Mouse (Mus musculus): ENCODE results near the gene Galnt18. TPM values are rescaled to one million over a fixed set of nuclear protein-coding genes. Genes with fewer than 3 reads are reported as not detected.

Galnt18 gene
- polyA plus RNA-seq, 2 experiments: 1.0 to 1.1 TPM

DNA sequence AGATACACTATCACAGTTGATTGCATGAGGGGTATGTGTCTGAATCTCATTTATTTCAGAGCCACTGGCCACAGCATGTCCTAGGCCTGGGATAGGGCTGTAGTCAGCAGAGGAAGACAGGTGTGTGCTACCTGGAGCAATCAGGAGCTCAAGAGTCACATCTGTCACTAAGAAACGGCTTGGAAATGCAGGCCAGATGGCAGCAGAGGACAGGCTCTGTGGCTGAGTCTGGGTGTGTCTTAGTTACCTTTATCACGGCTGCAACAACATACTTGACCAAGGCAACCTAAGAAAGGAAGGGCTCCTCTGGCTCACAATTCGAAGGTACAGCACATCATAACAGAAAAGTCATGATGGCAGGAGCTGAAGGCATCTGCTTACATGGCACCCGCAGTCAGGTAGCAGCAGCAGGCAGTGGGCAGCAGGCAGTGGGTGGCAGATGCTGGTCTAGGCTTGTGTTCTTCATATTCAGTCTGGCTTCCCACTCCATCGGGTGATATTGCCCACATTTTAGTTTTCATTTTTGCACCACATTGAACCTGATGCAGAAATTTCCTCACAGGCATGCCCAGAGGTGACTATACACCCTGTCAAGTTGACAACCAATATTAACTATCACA is 190.2 kb downstream of the Galnt18 start:
- no peak overlapping the region for H3K4me3 ChIP-seq (ENCODE audit: insufficient read depth in 1 of 2, low read depth in 2 of 2, low read length in 2 of 2)
- WGBS (ENCODE audit: insufficient replicate concordance): 42% methylated on average over 5 of the region's 5 CpGs
- H3K9me3 ChIP-seq (ENCODE audit: control insufficient read depth, low read length): no peaks in the 10 kb centered on the region

DNA sequence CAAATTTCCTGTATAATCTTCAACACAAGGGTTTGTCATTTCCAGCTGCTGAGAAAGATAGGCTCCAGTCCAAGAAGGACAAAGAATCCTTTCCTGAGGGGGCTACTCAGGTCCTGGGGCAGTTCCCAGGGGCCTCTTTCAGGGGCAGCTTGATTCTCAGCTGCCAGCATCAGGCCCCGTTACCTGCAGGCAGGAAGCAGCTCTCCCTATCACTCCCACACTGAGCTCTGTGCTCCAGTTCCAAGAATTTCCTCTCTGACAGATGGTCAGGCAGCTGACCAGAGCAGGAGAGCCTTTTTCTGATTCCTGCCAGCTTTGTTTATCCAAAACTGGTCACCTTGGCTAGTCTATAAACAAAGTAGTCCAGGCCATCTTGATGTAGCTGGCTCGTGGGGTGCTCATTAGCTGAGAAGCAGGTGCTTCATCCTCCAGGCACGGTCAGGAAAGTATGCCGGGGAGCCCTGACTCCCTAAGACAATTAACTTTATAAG is 191.4 kb downstream of the Galnt18 start:
- H3K9me3 ChIP-seq (ENCODE audit: control insufficient read depth, low read length): no peaks in the 10 kb centered on the region
- 49% methylated on average over 4 of the region's 4 CpGs for WGBS (ENCODE audit: insufficient replicate concordance)
- no peaks in the 10 kb centered on the region for H3K27me3 ChIP-seq (ENCODE audit: control insufficient read depth, insufficient read depth, low read length)
- no peaks in the 10 kb centered on the region for H3K36me3 ChIP-seq (replicated peaks; ENCODE audit: control insufficient read depth, insufficient read depth, low read depth)
- no peaks in the 10 kb centered on the region for H3K4me1 ChIP-seq (replicated peaks; ENCODE audit: control insufficient read depth in 2 of 2, insufficient read depth in 2 of 2, low read length in 1 of 2)
- DNase-seq (ENCODE audit: low read depth in 3 of 3, low spot score in 3 of 3) (no peak), ATAC-seq (ENCODE audit: insufficient read depth) (no peak)
- H3K4me3 ChIP-seq (ENCODE audit: insufficient read depth in 1 of 2, low read depth in 2 of 2, low read length in 2 of 2): no peak overlapping the region
- H3K9ac ChIP-seq (replicated peaks): no peak overlapping the region
- TF ChIP-seq EP300 (IDR thresholded peaks at IDR 0.05; ENCODE audit: low read depth) (no peak), CTCF (IDR thresholded peaks at IDR 0.05; ENCODE audit: low read depth) (no peak)
- H3K4me2 ChIP-seq (ENCODE audit: low read depth): no peak overlapping the region
- no peak overlapping the region for H3K27ac ChIP-seq

More for the DNA sequence above, 190.2 kb downstream of the Galnt18 start:
- H3K27ac ChIP-seq: no peak overlapping the region
- ATAC-seq (ENCODE audit: insufficient read depth): no peak
- H3K4me2 ChIP-seq (ENCODE audit: low read depth): no peak overlapping the region
- H3K4me1 ChIP-seq (replicated peaks; ENCODE audit: control insufficient read depth in 2 of 2, insufficient read depth in 2 of 2, low read length in 1 of 2): no peaks in the 10 kb centered on the region
- TF ChIP-seq EP300 (IDR thresholded peaks at IDR 0.05; ENCODE audit: low read depth) (no peak), CTCF (IDR thresholded peaks at IDR 0.05; ENCODE audit: low read depth) (peak; percentile 17; the same call in 1 of the 2 replicates)
- H3K27me3 ChIP-seq (ENCODE audit: control insufficient read depth, insufficient read depth, low read length): no peaks in the 10 kb centered on the region
- DNase-seq (ENCODE audit: low read depth in 3 of 3, low spot score in 3 of 3): no peak
- H3K36me3 ChIP-seq (replicated peaks; ENCODE audit: control insufficient read depth, insufficient read depth, low read depth): no peaks in the 10 kb centered on the region
- no peak overlapping the region for H3K9ac ChIP-seq (replicated peaks)

DNA sequence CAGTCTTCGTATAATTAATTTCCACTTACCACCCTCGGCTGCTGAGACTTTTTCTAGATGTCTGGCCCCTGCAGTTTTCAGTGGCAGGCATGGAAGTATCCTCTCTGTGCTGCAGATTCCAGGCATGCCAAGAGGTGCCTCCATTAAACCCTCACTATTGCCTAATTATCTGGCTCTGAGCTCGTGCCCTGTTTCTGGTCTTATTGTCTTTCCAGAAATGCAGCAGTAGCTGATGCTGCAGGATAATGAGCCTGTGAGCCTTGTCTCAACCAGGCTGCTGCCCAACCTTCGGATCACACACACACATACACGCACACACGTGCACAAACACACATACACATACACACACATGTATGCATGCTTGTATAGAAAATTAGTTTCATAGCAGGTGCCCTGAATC is 199.2 kb downstream of the Galnt18 start:
- ATAC-seq (ENCODE audit: insufficient read depth): no peak
- Histone ChIP-seq H3K4me1 (replicated peaks; ENCODE audit: control insufficient read depth in 2 of 2, insufficient read depth in 2 of 2, low read length in 1 of 2) (no peaks in the 10 kb centered on the region), H3K4me2 (ENCODE audit: low read depth) (no peak overlapping the region), H3K36me3 (replicated peaks; ENCODE audit: control insufficient read depth, insufficient read depth, low read depth) (no peaks in the 10 kb centered on the region), H3K4me3 (ENCODE audit: insufficient read depth in 1 of 2, low read depth in 2 of 2, low read length in 2 of 2) (no peak overlapping the region), H3K27me3 (ENCODE audit: control insufficient read depth, insufficient read depth, low read length) (no peaks in the 10 kb centered on the region), H3K27ac (no peak overlapping the region), H3K9me3 (ENCODE audit: control insufficient read depth, low read length) (no peaks in the 10 kb centered on the region), H3K9ac (replicated peaks) (no peak overlapping the region)
- WGBS (ENCODE audit: insufficient replicate concordance): 52% methylated on average over 6 of the region's 6 CpGs
- no peak for DNase-seq (ENCODE audit: low read depth in 3 of 3, low spot score in 3 of 3)
- TF ChIP-seq CTCF (IDR thresholded peaks at IDR 0.05; ENCODE audit: low read depth) (no peak), EP300 (IDR thresholded peaks at IDR 0.05; ENCODE audit: low read depth) (no peak)

DNA sequence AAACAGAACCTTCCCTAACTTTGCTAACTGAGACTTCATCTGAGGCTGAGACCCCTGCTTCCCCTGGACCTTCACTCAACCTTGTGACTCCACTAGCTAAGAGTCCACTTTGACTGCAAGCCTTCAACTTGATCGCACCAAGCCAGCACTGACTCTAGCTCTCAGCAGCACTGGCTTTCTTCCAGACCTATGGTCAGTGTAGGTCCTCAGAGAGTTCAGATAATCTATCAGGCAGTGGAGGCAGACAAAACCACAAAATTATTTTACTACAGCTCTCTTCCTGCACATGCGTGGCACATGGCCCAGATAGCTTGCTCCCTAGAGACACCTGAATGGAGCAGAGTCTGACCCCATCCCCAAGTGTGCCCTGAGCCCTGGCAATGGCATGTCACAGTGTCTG is 204.7 kb downstream of the Galnt18 start:
- no peak for DNase-seq (ENCODE audit: low read depth in 3 of 3, low spot score in 3 of 3)
- no peak for ATAC-seq (ENCODE audit: insufficient read depth)

DNA sequence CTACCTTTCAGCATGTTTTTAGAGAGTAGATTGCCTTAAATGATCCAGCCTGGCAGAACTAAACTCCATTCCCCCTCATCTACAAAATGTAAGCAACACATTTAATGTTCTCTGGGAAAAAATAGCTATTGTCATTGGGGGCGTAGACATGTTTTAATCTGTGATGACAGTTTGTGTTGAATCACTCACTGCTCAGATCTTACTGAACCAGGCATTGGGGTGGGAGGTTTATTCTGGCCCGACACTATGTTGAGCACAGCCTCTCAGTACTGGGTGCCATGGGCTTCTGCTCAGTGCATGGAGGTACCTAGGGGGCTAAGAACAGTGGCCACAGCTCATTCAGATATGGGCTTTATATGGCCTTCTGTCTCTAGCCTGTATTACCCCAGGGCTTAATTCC is 207.4 kb downstream of the Galnt18 start:
- TF ChIP-seq EP300 (IDR thresholded peaks at IDR 0.05; ENCODE audit: low read depth) (no peak), CTCF (IDR thresholded peaks at IDR 0.05; ENCODE audit: low read depth) (no peak)
- Histone ChIP-seq H3K4me1 (replicated peaks; ENCODE audit: control insufficient read depth in 2 of 2, insufficient read depth in 2 of 2, low read length in 1 of 2) (no peaks in the 10 kb centered on the region), H3K9me3 (ENCODE audit: control insufficient read depth, low read length) (no peaks in the 10 kb centered on the region), H3K27ac (no peak overlapping the region), H3K4me2 (ENCODE audit: low read depth) (no peak overlapping the region), H3K27me3 (ENCODE audit: control insufficient read depth, insufficient read depth, low read length) (no peaks in the 10 kb centered on the region), H3K9ac (replicated peaks) (no peak overlapping the region), H3K36me3 (replicated peaks; ENCODE audit: control insufficient read depth, insufficient read depth, low read depth) (no peaks in the 10 kb centered on the region), H3K4me3 (ENCODE audit: insufficient read depth in 1 of 2, low read depth in 2 of 2, low read length in 2 of 2) (no peak overlapping the region)
- DNase-seq (ENCODE audit: low read depth in 3 of 3, low spot score in 3 of 3): no peak
- WGBS (ENCODE audit: insufficient replicate concordance): 64% methylated on average over 2 of the region's 2 CpGs
- ATAC-seq (ENCODE audit: insufficient read depth): no peak

More for the DNA sequence above, 204.7 kb downstream of the Galnt18 start:
- Histone ChIP-seq H3K36me3 (replicated peaks; ENCODE audit: control insufficient read depth, insufficient read depth, low read depth) (no peaks in the 10 kb centered on the region), H3K4me2 (ENCODE audit: low read depth) (no peak overlapping the region), H3K9me3 (ENCODE audit: control insufficient read depth, low read length) (no peaks in the 10 kb centered on the region), H3K9ac (replicated peaks) (no peak overlapping the region), H3K27me3 (ENCODE audit: control insufficient read depth, insufficient read depth, low read length) (no peaks in the 10 kb centered on the region), H3K4me1 (replicated peaks; ENCODE audit: control insufficient read depth in 2 of 2, insufficient read depth in 2 of 2, low read length in 1 of 2) (no peaks in the 10 kb centered on the region), H3K4me3 (ENCODE audit: insufficient read depth in 1 of 2, low read depth in 2 of 2, low read length in 2 of 2) (no peak overlapping the region), H3K27ac (no peak overlapping the region)
- TF ChIP-seq CTCF (IDR thresholded peaks at IDR 0.05; ENCODE audit: low read depth): no peak
- 27% methylated on average over 2 of the region's 2 CpGs for WGBS (ENCODE audit: insufficient replicate concordance)

All from liver, embryonic 14.5 days (tissue).